Mouse (Mus musculus) limb, embryonic 14.5 days (tissue): ENCODE results near the gene Toe1. TPM values are rescaled to one million over a fixed set of nuclear protein-coding genes. Genes with fewer than 3 reads are reported as not detected.

ENCODE experiments used
- ATAC-seq: fragments of 200-750 bp; cut with Nextera tagmentation; 2 replicates; pipeline ENCODE4 v1.8.0; 2017; ENCODE audit warnings: low read depth, moderate number of reproducible peaks, moderate TSS enrichment; ENCODE audit not compliant: low FRiP score
- DNase-seq: peaks from one replicate; pipeline ENCODE4 v3.0.0-alpha.2; 2015; ENCODE audit warnings: low spot score
- H3K27ac ChIP-seq: fragments of 300-500 bp; sonication (generic); replicated peaks from 2 replicates; pipeline ENCODE4 v1.5.1; 2014; ENCODE audit warnings: low read depth, mild to moderate bottlenecking, low read length, moderate library complexity, mixed read lengths
- H3K27me3 ChIP-seq: fragments of 300-500 bp; sonication (generic); 2 replicates; pipeline ENCODE4 v1.6.1; 2014; ENCODE audit warnings: low read length, mixed read lengths; ENCODE audit not compliant: control insufficient read depth, insufficient read depth
- H3K36me3 ChIP-seq: fragments of 300-500 bp; sonication (generic); 2 replicates; pipeline ENCODE4 v1.6.1; 2014; ENCODE audit warnings: mild to moderate bottlenecking, low read length, moderate library complexity, mixed read lengths; ENCODE audit not compliant: control insufficient read depth, insufficient read depth
- H3K4me1 ChIP-seq: fragments of 300-500 bp; sonication (generic); 2 replicates; pipeline ENCODE4 v1.6.1; 2014; ENCODE audit warnings: antibody characterized with exemption, low read length, mixed read lengths; ENCODE audit not compliant: control insufficient read depth, insufficient read depth
- H3K4me2 ChIP-seq: fragments of 300-500 bp; sonication (generic); replicated peaks from 2 replicates; pipeline ENCODE4 v1.6.1; 2014; ENCODE audit warnings: low read depth, mild to moderate bottlenecking, low read length, moderate library complexity; ENCODE audit not compliant: severe bottlenecking
- H3K4me3 ChIP-seq: fragments of 300-500 bp; sonication (generic); replicated peaks from 2 replicates; pipeline ENCODE4 v1.5.1; 2014; ENCODE audit warnings: low read length
- H3K9ac ChIP-seq: fragments of 300-500 bp; sonication (generic); 2 replicates; pipeline ENCODE4 v1.6.1; 2014; ENCODE audit warnings: mild to moderate bottlenecking, low read depth, low read length, moderate library complexity; ENCODE audit not compliant: severe bottlenecking
- H3K9me3 ChIP-seq: fragments of 300-500 bp; sonication (generic); 2 replicates; pipeline ENCODE4 v1.6.1; 2016; ENCODE audit warnings: low read length; ENCODE audit not compliant: control insufficient read depth
- POLR2A ChIP-seq: fragments of 200-500 bp; IDR thresholded peaks from 2 replicates; pipeline ENCODE4 v1.8.0; 2012; ENCODE audit warnings: inconsistent platforms, mild to moderate bottlenecking, moderate library complexity, borderline replicate concordance; ENCODE audit not compliant: insufficient read depth, insufficient read length; ENCODE audit errors: extremely low read depth
- WGBS: fragments of 180-500 bp; shearing (Covaris S2); extraction: QIAGEN DNeasy Blood & Tissue Kit; methylation state at CpG from one replicate; pipeline ENCODE4 v1.1.7; 2014; 5-methylcytosine and 5-hydroxymethylcytosine counted together
- polyA plus RNA-seq, 2 experiments: library from polyadenylated mRNA; depleted of rRNA in 1 of 2; stranded (reverse) in 1 of 2; unstranded in 1 of 2; fragments of >200 nt; fragmentation: Nextera tagmentation in 1 of 2; extraction: Ambion mirVana in 1 of 2; gene quantifications; 2 replicates each; pipeline versions ENCODE4 v1.2.1 to v1.2.3; 2012 to 2014

The Toe1 gene
- polyA plus RNA-seq (2012; rRNA removed) (44.1 and 44.6 TPM in 2 replicates), polyA plus RNA-seq (2014; fragmentation: Nextera tagmentation; extraction: Ambion mirVana) (35.9 TPM in 2 replicates)

GRCm38 (mm10) chr4:116807197-116808129 is at the start of gene Toe1, which contains the start of gene Mutyh:
Gene Toe1 (minus strand): TSS chr4:116807640.
Gene Mutyh (plus strand): TSS chr4:116807723.
- Histone ChIP-seq H3K36me3 (peaks cover 36% of the 10 kb centered on the region), H3K27ac (peak within 1 kb of the TSS; percentile 90), H3K4me2 (peak within 1 kb of the TSS; percentile 65), H3K9ac (peak within 1 kb of the TSS; percentile 85), H3K4me3 (peak within 1 kb of the TSS; percentile 81), H3K9me3 (no peaks in the 10 kb centered on the region), H3K4me1 (peaks cover 6% of the 10 kb centered on the region), H3K27me3 (no peaks in the 10 kb centered on the region)
- peak; percentile 100 for ATAC-seq
- WGBS, result under 1% methylated on average over 58 of the region's 58 CpGs
- peak; percentile 99 for DNase-seq
- peak; percentile 68; the same call in 1 of the 2 replicates for TF ChIP-seq POLR2A

DNA sequence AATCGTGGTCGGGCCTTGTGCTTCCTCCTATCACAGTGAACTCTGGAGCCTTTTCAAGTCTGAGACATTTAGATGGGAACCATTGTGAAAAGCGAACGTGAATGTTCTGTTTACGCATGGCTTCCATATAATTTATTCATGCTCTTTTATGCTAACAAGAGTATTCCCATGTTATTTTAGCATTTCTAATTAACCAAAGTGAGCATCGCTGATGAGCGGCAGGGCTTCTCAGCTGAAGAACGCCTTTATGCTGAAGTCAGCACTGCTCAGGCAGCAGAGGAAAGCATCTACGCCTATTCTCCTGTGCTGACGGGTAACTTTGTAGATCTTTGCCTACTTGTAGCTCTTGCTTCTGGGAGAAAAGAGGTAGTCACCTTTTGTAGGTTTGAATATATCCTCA is 49.8 kb upstream of the Toe1 start:
- Histone ChIP-seq H3K27ac (no peak overlapping the region), H3K9ac (no peak overlapping the region), H3K9me3 (no peaks in the 10 kb centered on the region), H3K4me3 (no peak overlapping the region), H3K36me3 (no peaks in the 10 kb centered on the region), H3K4me1 (no peaks in the 10 kb centered on the region), H3K4me2 (no peak overlapping the region), H3K27me3 (no peaks in the 10 kb centered on the region)
- ATAC-seq (no peak), DNase-seq (no peak)
- no peak for TF ChIP-seq POLR2A
- 95% methylated on average over 10 of the region's 10 CpGs for WGBS

DNA sequence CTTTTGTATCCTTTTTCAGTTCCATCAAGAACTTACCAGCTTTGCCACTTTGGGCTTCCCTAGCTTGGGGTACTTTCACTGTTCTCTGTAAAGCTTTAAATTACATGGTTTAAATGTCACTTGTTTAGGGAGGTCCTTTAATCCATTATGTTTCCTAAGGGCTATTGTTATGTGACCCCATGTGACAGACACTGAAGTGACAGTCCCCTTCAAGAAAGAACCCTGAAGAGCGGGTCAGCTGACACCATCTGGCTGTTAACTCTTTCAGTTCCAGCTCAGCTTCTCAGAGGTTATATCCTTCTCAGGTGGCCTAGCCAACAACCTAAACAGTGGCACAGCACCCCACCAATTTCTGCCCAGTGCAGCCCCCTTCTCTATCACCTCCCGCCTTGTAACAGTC is 46.8 kb upstream of the Toe1 start:
- 13% methylated on average over 2 of the region's 2 CpGs for WGBS
- Histone ChIP-seq H3K4me1 (no peaks in the 10 kb centered on the region), H3K27me3 (no peaks in the 10 kb centered on the region), H3K9ac (no peak overlapping the region), H3K36me3 (no peaks in the 10 kb centered on the region), H3K4me2 (no peak overlapping the region), H3K9me3 (no peaks in the 10 kb centered on the region), H3K4me3 (no peak overlapping the region), H3K27ac (no peak overlapping the region)
- no peak for DNase-seq
- no peak for ATAC-seq
- no peak for TF ChIP-seq POLR2A

DNA sequence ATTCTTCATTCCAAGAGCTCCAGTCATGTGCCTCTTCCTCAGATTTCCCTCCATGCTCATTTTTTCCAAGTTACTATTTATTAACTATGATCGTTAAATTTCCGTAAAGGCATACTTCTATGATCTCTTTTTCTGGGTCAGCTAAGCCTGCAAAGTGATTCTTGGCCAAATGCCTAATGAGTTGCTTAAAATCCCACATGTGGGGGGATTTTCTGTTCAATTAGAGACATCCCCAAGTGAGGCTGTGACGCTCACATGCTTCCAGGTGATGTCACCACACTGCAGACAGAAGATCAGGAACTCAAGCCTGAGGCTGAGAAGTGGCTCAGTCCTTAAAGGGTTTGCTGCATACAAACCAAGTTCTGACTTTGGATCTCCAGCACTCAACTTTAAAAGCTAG is 42.5 kb upstream of the Toe1 start:
- H3K4me1 ChIP-seq, result no peaks in the 10 kb centered on the region
- 65% methylated on average over 3 of the region's 3 CpGs for WGBS
- no peaks in the 10 kb centered on the region for H3K36me3 ChIP-seq
- no peak for ATAC-seq
- no peak overlapping the region for H3K4me2 ChIP-seq
- H3K27ac ChIP-seq, result no peak overlapping the region
- H3K9me3 ChIP-seq, result no peaks in the 10 kb centered on the region
- no peaks in the 10 kb centered on the region for H3K27me3 ChIP-seq
- no peak for TF ChIP-seq POLR2A
- no peak overlapping the region for H3K4me3 ChIP-seq
- no peak for DNase-seq
- H3K9ac ChIP-seq, result no peak overlapping the region

- no peaks in the 10 kb centered on the region for H3K36me3 ChIP-seq
- 99% methylated on average over 3 of the region's 3 CpGs for WGBS
Observed at GRCm38 (mm10) chr4:116844324-116844723, 36.9 kb upstream of the Toe1 start.

More at GRCm38 (mm10) chr4:116844324-116844723, 36.9 kb upstream of the Toe1 start:
- no peak for DNase-seq
- no peak overlapping the region for H3K4me3 ChIP-seq
- no peaks in the 10 kb centered on the region for H3K27me3 ChIP-seq
- H3K9ac ChIP-seq, result no peak overlapping the region
- no peaks in the 10 kb centered on the region for H3K9me3 ChIP-seq
- no peak overlapping the region for H3K4me2 ChIP-seq
- ATAC-seq, result no peak
- H3K27ac ChIP-seq, result no peak overlapping the region
- no peak for TF ChIP-seq POLR2A
- H3K4me1 ChIP-seq, result no peaks in the 10 kb centered on the region
